Mouse (Mus musculus) cortical plate, adult 2 months (tissue): ENCODE results near the gene St3gal3. TPM values are rescaled to one million over a fixed set of nuclear protein-coding genes. Genes with fewer than 3 reads are reported as not detected.
A peak's percentile ranks its signal among the peaks of the same experiment; 100 is the strongest.

ENCODE experiments used
- H3K27ac ChIP-seq: fragments of 200-500 bp; 2 replicates; pipeline ENCODE4 v1.5.1; 2012; ENCODE audit warnings: low read length, control low read depth, inconsistent platforms; ENCODE audit not compliant: insufficient read depth
- H3K4me1 ChIP-seq: fragments of 200-500 bp; 2 replicates; pipeline ENCODE4 v1.6.1; 2011; ENCODE audit warnings: low read length; ENCODE audit not compliant: control insufficient read depth, insufficient read depth
- H3K4me3 ChIP-seq: fragments of 200-500 bp; 2 replicates; pipeline ENCODE4 v1.5.1; 2011; ENCODE audit warnings: mild to moderate bottlenecking, low read length, control low read depth; ENCODE audit not compliant: insufficient read depth
- CTCF ChIP-seq: fragments of 200-500 bp; IDR thresholded peaks from 2 replicates; pipeline ENCODE4 v1.5.1; 2011; ENCODE audit warnings: mild to moderate bottlenecking, control low read depth, low read length; ENCODE audit not compliant: insufficient read depth; ENCODE audit errors: extremely low read depth
- POLR2A ChIP-seq: fragments of 200-500 bp; IDR thresholded peaks from 2 replicates; pipeline ENCODE4 v1.6.1; 2011; ENCODE audit warnings: mild to moderate bottlenecking, low read length, control low read depth; ENCODE audit not compliant: insufficient read depth; ENCODE audit errors: extremely low read depth
- polyA plus RNA-seq: library from polyadenylated mRNA; depleted of rRNA; stranded (reverse); fragments of >200 nt; gene quantifications from 2 replicates; pipeline ENCODE4 v1.2.3, GENCODE M21; 2012

The St3gal3 gene
- polyA plus RNA-seq, 1 experiment, result 52.3 TPM

GRCm38 (mm10) chr4:117917847-117918246 is 216.9 kb downstream of the St3gal3 start:
- no peak overlapping the region for H3K4me3 ChIP-seq
- H3K4me1 ChIP-seq, result peaks cover 2% of the 10 kb centered on the region
- no peak for TF ChIP-seq POLR2A
- TF ChIP-seq CTCF, result no peak
- no peak overlapping the region for H3K27ac ChIP-seq

DNA sequence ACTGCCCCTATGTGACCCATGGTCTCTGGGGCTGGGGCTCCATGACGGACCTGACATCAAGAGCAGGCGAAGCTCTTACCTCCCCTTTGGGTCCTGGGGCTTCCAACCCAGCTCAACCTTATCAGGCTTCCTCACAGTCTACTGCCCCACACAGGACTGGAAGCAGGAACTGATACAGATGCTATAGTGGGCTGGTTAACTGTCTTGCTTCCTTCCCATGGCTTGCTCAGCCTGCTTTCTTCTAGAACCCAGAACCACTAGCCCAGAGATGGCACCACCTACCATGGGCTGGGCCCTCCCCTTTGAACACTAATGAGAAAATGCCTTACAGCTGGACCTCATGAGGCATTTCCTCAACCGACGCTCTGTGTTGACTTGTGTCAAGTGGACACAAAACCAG is 217.3 kb downstream of the St3gal3 start:
- no peak for TF ChIP-seq CTCF
- TF ChIP-seq POLR2A, result no peak
- Histone ChIP-seq H3K27ac (no peak overlapping the region), H3K4me1 (peaks cover 4% of the 10 kb centered on the region), H3K4me3 (no peak overlapping the region)

GRCm38 (mm10) chr4:117916386-117916785 is 218.3 kb downstream of the St3gal3 start:
- TF ChIP-seq POLR2A (no peak), CTCF (no peak)
- peaks cover 9% of the 10 kb centered on the region for H3K4me1 ChIP-seq
- H3K27ac ChIP-seq, result no peak overlapping the region
- H3K4me3 ChIP-seq, result no peak overlapping the region; the same call in 1 of the 2 replicates

DNA sequence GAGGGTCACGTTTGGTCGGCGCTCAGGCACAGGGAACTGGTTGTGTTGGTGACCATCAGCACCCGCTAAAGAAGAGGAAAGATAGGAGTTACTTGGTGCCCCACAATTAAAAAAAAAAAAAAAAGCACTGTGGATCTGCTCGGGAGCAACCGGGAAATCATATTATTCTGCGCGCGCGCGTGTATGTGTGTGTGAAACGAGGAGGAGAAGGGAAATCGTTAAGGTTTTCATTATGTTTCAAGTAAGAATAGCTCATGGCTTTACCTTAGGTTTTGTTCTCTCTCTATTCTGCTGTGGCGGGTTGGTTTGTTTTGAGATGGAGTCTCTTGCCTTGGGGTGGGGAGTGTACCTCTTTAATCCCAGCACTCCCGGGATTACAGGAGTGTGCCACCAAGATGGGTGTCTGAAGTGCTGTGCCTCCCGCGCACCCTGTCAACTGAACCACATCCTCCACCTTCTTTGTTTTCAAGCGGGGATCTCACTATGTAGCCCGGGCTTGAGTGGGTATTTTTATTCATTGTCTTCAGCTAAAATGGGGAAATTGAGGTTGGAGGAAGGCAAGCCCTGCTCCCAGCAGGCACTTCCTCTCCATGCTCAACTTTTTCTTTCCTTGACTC is 219.1 kb downstream of the St3gal3 start:
- no peak for TF ChIP-seq POLR2A
- no peak for TF ChIP-seq CTCF
- Histone ChIP-seq H3K4me1 (peaks cover 10% of the 10 kb centered on the region), H3K27ac (no peak overlapping the region), H3K4me3 (peak overlapping the region; percentile 50)

GRCm38 (mm10) chr4:117914591-117915442 is 219.9 kb downstream of the St3gal3 start, which contains the start of gene Ipo13:
Gene Ipo13 (minus strand): TSS chr4:117914999.
- H3K27ac ChIP-seq, result peak within 1 kb of the TSS; percentile 94
- TF ChIP-seq CTCF (no peak), POLR2A (peak; percentile 70)
- peak within 1 kb of the TSS; percentile 50 for H3K4me3 ChIP-seq
- peaks cover 10% of the 10 kb centered on the region for H3K4me1 ChIP-seq

GRCm38 (mm10) chr4:117914031-117914430 is 220.7 kb downstream of the St3gal3 start:
- Histone ChIP-seq H3K27ac (peak overlapping the region; percentile 94; the same call in 1 of the 2 replicates), H3K4me3 (peak overlapping the region; percentile 50), H3K4me1 (peaks cover 12% of the 10 kb centered on the region)
- no peak for TF ChIP-seq POLR2A
- no peak for TF ChIP-seq CTCF

GRCm38 (mm10) chr4:117913421-117913820 is 221.3 kb downstream of the St3gal3 start:
- TF ChIP-seq CTCF, result no peak
- no peak for TF ChIP-seq POLR2A
- peaks cover 12% of the 10 kb centered on the region for H3K4me1 ChIP-seq
- peak overlapping the region; percentile 50 for H3K4me3 ChIP-seq
- H3K27ac ChIP-seq, result no peak overlapping the region

DNA sequence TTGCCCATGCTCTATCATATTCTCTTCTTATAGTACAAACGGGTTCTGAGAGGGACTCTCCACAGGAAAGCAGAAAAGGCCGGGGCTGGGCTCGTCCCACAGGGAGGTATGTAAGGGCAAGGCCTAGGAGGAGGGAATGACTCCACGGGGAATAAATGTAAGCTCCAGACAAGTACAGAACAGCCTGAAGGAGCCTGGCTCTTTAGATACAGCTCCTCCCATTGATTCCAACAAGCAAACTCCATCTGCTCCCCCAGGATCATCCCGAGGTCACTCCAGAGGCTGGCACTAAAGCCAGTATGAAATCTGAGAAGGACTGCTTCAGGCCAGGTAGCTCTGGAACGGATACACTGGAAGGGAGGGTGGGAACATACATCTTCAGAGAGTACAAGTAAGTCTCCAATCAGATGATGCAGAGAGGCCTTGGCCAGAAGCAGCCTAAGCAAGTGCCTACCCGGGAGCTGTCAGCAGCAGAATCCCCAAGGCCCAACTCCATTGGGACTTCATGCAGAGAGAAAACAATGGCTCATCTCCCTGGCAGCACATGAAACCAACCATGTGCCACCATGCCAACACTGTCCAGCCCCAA is 221.9 kb downstream of the St3gal3 start:
- Histone ChIP-seq H3K4me1 (peaks cover 16% of the 10 kb centered on the region), H3K4me3 (peak overlapping the region; percentile 50), H3K27ac (no peak overlapping the region)
- TF ChIP-seq CTCF, result no peak
- TF ChIP-seq POLR2A, result no peak

DNA sequence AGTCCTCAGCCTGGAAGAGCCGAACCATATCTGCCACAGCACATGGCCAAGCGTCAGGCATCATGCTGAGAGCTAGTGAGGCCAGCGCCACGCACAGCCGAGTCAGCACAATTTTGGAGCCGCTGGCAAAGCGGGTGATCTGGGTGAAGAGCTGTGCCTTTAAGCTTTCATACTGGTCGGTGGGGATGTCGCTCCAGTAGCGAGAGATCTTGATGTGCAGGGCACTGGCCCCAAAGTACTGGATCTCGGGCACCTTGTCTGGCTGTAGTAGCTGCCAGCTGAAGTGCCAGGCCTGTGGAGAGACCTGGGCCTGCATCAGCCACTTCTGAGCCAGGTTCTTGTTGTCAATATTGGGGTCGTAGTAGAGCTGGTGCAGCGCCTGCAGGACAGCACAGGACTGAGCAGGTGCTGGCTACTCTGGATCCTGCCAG is 222.6 kb downstream of the St3gal3 start:
- Histone ChIP-seq H3K4me1 (peaks cover 18% of the 10 kb centered on the region), H3K4me3 (no peak overlapping the region; the same call in 1 of the 2 replicates), H3K27ac (no peak overlapping the region)
- TF ChIP-seq CTCF (no peak), POLR2A (no peak)

DNA sequence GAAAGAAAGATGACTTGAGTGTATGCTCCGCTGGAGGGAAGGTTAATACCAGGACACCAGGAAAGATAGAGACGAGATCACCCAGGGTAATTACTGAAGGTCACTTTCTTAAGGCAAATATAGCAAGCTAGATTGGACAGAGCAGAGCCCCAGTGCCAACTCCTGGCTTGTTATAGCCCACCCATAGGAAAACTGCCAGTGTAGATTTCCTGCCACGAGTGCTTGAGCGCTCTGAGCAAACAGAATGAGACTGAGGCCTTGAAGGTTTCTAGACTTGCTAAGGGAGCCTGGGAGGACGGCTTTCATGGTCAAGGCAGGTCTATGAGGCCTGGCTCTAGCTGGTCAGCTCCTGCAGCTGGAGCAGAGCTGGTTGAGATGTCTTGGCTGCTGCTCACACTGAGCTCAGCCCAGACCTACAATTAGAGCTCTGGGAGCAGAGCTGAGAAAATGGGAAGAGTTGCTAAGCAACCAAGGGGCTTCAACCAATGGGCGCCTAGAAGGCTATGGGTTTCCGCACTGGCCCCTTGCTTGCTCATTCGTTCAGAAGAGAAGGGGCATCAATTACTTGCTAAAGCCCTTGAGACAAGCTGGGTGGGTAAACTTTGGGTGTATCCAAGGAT is 225.8 kb downstream of the St3gal3 start:
- H3K27ac ChIP-seq, result no peak overlapping the region
- H3K4me1 ChIP-seq, result peaks cover 24% of the 10 kb centered on the region

More for the DNA sequence above, 225.8 kb downstream of the St3gal3 start:
- H3K4me3 ChIP-seq, result peak overlapping the region; percentile 2; the same call in 1 of the 2 replicates
- no peak for TF ChIP-seq CTCF
- TF ChIP-seq POLR2A, result 0 out of 2 replicates have a peak, but pooled peaks have one; percentile 24
